Mouse (Mus musculus) midbrain, embryonic 12.5 days (tissue): ENCODE measurements around the gene Mypop. TPM values are rescaled to one million over a fixed set of nuclear protein-coding genes. Genes with fewer than 3 reads are reported as not detected.

ENCODE experiments used
- polyA plus RNA-seq: library from polyadenylated mRNA; unstranded; fragments of >200 nt; fragmentation: Nextera tagmentation; extraction: Ambion mirVana; gene quantifications from 2 replicates; pipeline ENCODE4 v1.2.1, GENCODE M21; 2016

Gene Mypop
- polyA plus RNA-seq, 1 experiment from 2014 or later, result 6.1 TPM

Other genes with a start within 250 kb of the Mypop start
- not detected in 2 replicates for gene Psg19, start 192.7 kb upstream of the Mypop start, polyA plus RNA-seq
- gene Psg17, start 169.6 kb upstream of the Mypop start, polyA plus RNA-seq, result 0.08 and 0.10 TPM in 2 replicates
- 0.59 and 0.63 TPM in 2 replicates for gene Mill2, start 151.3 kb upstream of the Mypop start, polyA plus RNA-seq
- gene Pglyrp1, start 119.9 kb upstream of the Mypop start, polyA plus RNA-seq, result 2.5 and 4.2 TPM in 2 replicates
- gene Ccdc61, start 80.8 kb upstream of the Mypop start, polyA plus RNA-seq, result 34.7 and 38.7 TPM in 2 replicates
- gene Nova2, start 65.4 kb upstream of the Mypop start, polyA plus RNA-seq, result 12.0 and 13.5 TPM in 2 replicates
- 0.20 and 0.33 TPM in 2 replicates for gene Nanos2, start 3.8 kb upstream of the Mypop start, polyA plus RNA-seq
- gene Irf2bp1, start 12.8 kb downstream of the Mypop start, polyA plus RNA-seq, result 41.6 and 43.1 TPM in 2 replicates
- 0.09 and 0.10 TPM in 2 replicates for gene Foxa3, start 32.3 kb downstream of the Mypop start, polyA plus RNA-seq
- gene Sympk, start 33.1 kb downstream of the Mypop start, polyA plus RNA-seq, result 51.5 and 53.5 TPM in 2 replicates
- not detected in 2 replicates for gene Rsph6a, start 63.4 kb downstream of the Mypop start, polyA plus RNA-seq
- 20.8 and 21.0 TPM in 2 replicates for gene Dmwd, start 85.0 kb downstream of the Mypop start, polyA plus RNA-seq
- gene Dmpk, start 92.6 kb downstream of the Mypop start, polyA plus RNA-seq, result 11.2 and 11.7 TPM in 2 replicates
- gene Six5, start 103.3 kb downstream of the Mypop start, polyA plus RNA-seq, result 7.4 and 7.9 TPM in 2 replicates
- 1.1 and 1.3 TPM in 2 replicates for gene Gm4969, start 127.1 kb downstream of the Mypop start, polyA plus RNA-seq
- 20.6 and 21.9 TPM in 2 replicates for gene Fbxo46, start 128.6 kb downstream of the Mypop start, polyA plus RNA-seq
- 21.0 and 22.0 TPM in 2 replicates for gene Qpctl, start 158.0 kb downstream of the Mypop start, polyA plus RNA-seq
- 136 and 139 TPM in 2 replicates for gene Snrpd2, start 158.5 kb downstream of the Mypop start, polyA plus RNA-seq
- gene Gipr, start 174.9 kb downstream of the Mypop start, polyA plus RNA-seq, result 2.1 and 3.4 TPM in 2 replicates
- gene Eml2, start 185.2 kb downstream of the Mypop start, polyA plus RNA-seq, result 5.4 and 6.0 TPM in 2 replicates
- 1.6 and 2.0 TPM in 2 replicates for gene Gpr4, start 221.3 kb downstream of the Mypop start, polyA plus RNA-seq
- 41.8 and 43.7 TPM in 2 replicates for gene Opa3, start 237.1 kb downstream of the Mypop start, polyA plus RNA-seq